Mouse (Mus musculus): ENCODE data around the gene Fbxl14. TPM values are rescaled to one million over a fixed set of nuclear protein-coding genes. Genes with fewer than 3 reads are reported as not detected.

Fbxl14 gene
- 10 to 100 TPM in 1 of 2 experiments, 1 to 10 TPM in 1; 3.2 to 12.3 TPM for polyA plus RNA-seq (2012; fragmentation: generic; extraction: Trizol)

DNA sequence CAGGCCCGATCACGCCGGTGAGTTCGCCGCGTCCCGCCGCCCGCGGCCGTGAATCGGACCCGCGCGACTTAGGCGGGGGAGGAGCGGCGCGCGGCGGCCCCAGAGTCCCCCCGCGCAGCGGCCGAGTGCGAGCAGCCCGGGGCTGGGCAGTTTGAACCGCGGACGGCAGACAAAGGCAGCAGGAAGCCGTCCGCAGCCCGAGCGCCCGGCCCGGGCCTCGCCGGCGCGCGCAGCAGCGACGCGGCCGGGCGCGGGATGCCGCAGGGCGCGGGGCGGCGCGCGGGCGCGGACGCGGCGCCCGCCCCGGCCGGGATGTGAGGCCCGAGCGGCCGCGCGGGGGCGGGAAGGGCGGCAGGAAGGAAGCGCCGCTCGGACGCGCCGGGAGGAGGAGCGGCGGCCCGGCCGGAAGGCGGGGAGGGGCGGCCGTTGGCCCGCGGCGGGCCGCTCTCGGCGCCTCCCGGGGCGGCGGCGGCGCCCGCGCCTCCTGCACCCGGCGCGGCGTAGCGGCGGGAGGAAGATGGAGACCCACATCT is at the start of gene Fbxl14:
Gene Fbxl14, plus strand, starts transcription at position 326 of the 533 bp plus-strand sequence.

Other genes starting within 250 kb of the Fbxl14 start
- under 1 TPM in 1 of 2 experiments, not detected in 1; 0.01 TPM for gene Cacna2d4, start 243.1 kb upstream of the Fbxl14 start, polyA plus RNA-seq (2012; fragmentation: generic; extraction: Trizol)
- not detected for gene Lrtm2, start 148.9 kb upstream of the Fbxl14 start, polyA plus RNA-seq (2012; fragmentation: generic; extraction: Trizol)
- gene Adipor2, start 62.0 kb upstream of the Fbxl14 start, polyA plus RNA-seq (2012; fragmentation: generic; extraction: Trizol), result 10 to 100 TPM; 12.0 to 23.4 TPM
- 1 to 10 TPM in 1 of 2 experiments, under 1 TPM in 1; 0.23 to 4.2 TPM for gene Wnt5b, start 64.7 kb downstream of the Fbxl14 start, polyA plus RNA-seq (2012; fragmentation: generic; extraction: Trizol)